Mouse (Mus musculus) erythroblast, embryonic 14.5 days (primary cell): ENCODE results near the gene Trmt13. TPM values are rescaled to one million over a fixed set of nuclear protein-coding genes. Genes with fewer than 3 reads are reported as not detected.

ENCODE experiments used
- H3K27me3 ChIP-seq: 2 replicates; pipeline ENCODE4 v1.6.1; 2012; ENCODE audit warnings: inconsistent platforms; ENCODE audit not compliant: control insufficient read depth
- H3K36me3 ChIP-seq: 2 replicates; pipeline ENCODE4 v1.6.1; 2012; ENCODE audit warnings: mild to moderate bottlenecking, inconsistent platforms; ENCODE audit not compliant: control insufficient read depth
- H3K4me1 ChIP-seq: 2 replicates; pipeline ENCODE4 v1.6.1; 2012; ENCODE audit warnings: inconsistent platforms; ENCODE audit not compliant: control insufficient read depth
- H3K4me3 ChIP-seq: replicated peaks from 2 replicates; pipeline ENCODE3; 2012; ENCODE audit warnings: moderate library complexity, mild to moderate bottlenecking, inconsistent platforms
- H3K9me3 ChIP-seq: 2 replicates; pipeline ENCODE4 v1.6.1; 2012; ENCODE audit warnings: low read length, inconsistent platforms, mixed read lengths; ENCODE audit not compliant: control insufficient read depth
- GATA1 ChIP-seq: IDR thresholded peaks from 2 replicates; pipeline ENCODE4 v1.6.1; 2012; ENCODE audit warnings: low read length, inconsistent platforms, mixed read lengths
- TAL1 ChIP-seq: IDR thresholded peaks from 3 replicates; pipeline ENCODE4 v1.6.1; 2012; ENCODE audit warnings: low read length, inconsistent platforms, mixed read lengths
- polyA plus RNA-seq: library from polyadenylated mRNA; stranded (reverse); fragments of >175 nt; gene quantifications from 2 replicates; pipeline ENCODE4 v1.2.3, GENCODE M21; 2012

Gene Trmt13
- polyA plus RNA-seq, 1 experiment, result 0.10 TPM

DNA sequence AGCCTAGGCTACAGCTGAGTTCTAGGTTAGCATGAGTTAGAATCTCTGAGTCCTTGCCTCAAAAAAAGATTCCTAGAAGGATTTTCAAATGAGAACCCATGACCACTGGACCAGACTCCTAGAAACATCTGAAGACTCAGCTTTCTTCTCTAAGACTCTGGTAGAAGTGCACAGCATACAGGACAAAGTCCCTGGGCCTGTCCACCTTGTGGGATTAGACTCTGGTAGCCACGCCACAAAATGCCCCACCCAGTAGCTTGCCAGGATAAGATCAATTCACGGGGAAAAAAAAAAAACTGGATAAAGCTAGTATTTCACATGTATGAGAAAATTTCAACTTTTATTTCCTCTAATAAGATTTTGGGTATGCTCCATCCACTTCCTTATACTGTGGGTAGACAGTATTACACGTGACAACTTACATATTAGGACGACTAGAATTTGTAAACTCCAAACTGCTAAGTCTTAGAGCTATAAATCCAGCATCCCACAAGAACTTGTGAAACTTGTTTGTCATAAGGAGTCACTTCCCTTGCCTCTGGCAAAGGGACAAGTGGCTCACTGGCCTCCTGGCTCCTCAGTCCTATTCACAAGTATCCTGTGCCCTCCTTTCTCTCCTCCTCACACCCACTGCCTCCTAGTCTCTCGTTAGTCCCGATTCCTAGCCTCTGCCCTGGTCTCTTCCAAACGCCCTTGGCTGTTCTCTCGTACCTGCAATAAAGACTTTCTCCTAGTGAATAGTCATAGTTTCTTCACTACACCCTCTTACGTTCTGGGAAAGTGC, 23.5 kb upstream of the Trmt13 start:
- no peaks in the 10 kb centered on the region for H3K9me3 ChIP-seq
- H3K27me3 ChIP-seq, result no peaks in the 10 kb centered on the region
- TF ChIP-seq GATA1, result no peak
- TF ChIP-seq TAL1, result no peak
- peaks cover 3% of the 10 kb centered on the region for H3K4me1 ChIP-seq
- H3K36me3 ChIP-seq, result peaks cover 98% of the 10 kb centered on the region
- H3K4me3 ChIP-seq, result no peak overlapping the region

- Histone ChIP-seq H3K4me3 (no peak overlapping the region), H3K9me3 (no peaks in the 10 kb centered on the region), H3K27me3 (no peaks in the 10 kb centered on the region), H3K4me1 (peaks cover 3% of the 10 kb centered on the region), H3K36me3 (peaks cover 99% of the 10 kb centered on the region)
- TF ChIP-seq TAL1 (no peak), GATA1 (no peak)
Observed at GRCm38 (mm10) chr3:116635799-116636198, 21.4 kb upstream of the Trmt13 start.

DNA sequence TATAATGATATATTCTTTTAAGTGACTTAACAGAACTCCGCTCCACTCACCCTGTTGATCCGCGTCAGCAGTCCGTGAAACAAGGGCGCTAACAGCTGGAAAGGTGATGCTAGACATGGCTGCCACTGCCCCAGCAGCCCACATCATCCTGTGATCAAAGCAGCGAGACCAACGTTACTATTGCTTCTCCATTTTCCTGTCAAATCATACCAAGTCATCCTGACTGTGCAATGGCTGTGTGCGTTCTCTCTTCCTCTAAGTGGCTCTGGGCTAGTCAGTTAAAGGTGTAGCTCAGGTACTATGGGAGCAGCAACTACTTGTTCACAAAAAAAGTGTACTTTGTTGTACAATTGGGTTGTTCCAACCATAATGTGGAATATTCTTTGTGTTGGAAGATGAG, 20.5 kb upstream of the Trmt13 start:
- H3K36me3 ChIP-seq, result peaks cover 98% of the 10 kb centered on the region

GRCm38 (mm10) chr3:116634091-116634490, 19.7 kb upstream of the Trmt13 start:
- H3K4me3 ChIP-seq, result no peak overlapping the region
- TF ChIP-seq TAL1 (no peak), GATA1 (no peak)
- H3K36me3 ChIP-seq, result peaks cover 96% of the 10 kb centered on the region
- no peaks in the 10 kb centered on the region for H3K4me1 ChIP-seq
- no peaks in the 10 kb centered on the region for H3K9me3 ChIP-seq
- H3K27me3 ChIP-seq, result no peaks in the 10 kb centered on the region

More for the DNA sequence above, 20.5 kb upstream of the Trmt13 start:
- H3K4me3 ChIP-seq, result no peak overlapping the region
- no peaks in the 10 kb centered on the region for H3K27me3 ChIP-seq
- TF ChIP-seq GATA1 (no peak), TAL1 (no peak)
- peaks cover under 1% of the 10 kb centered on the region; the same call in 1 of the 2 replicates for H3K4me1 ChIP-seq
- H3K9me3 ChIP-seq, result no peaks in the 10 kb centered on the region

DNA sequence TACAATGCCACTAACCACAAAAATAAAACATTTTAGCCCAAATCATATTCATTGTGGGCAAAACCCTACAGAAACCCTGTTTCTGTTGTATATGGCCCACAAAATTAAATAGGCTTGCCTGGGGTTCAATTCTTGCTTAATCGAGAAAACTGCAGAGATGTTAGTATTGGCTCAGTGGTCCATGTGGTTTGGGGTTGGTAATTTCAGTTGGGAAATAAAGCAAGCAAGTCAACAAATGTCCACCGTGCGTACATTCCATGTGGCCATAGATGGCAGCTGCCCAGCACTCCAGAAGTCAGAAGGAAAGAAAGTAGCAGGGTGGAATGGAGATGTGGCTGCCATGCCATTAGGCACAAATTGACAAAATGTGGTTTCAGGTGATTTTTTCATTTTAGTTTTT, 18.6 kb upstream of the Trmt13 start:
- Histone ChIP-seq H3K27me3 (no peaks in the 10 kb centered on the region), H3K36me3 (peaks cover 96% of the 10 kb centered on the region), H3K9me3 (no peaks in the 10 kb centered on the region), H3K4me3 (no peak overlapping the region), H3K4me1 (no peaks in the 10 kb centered on the region)
- TF ChIP-seq TAL1 (no peak), GATA1 (no peak)

DNA sequence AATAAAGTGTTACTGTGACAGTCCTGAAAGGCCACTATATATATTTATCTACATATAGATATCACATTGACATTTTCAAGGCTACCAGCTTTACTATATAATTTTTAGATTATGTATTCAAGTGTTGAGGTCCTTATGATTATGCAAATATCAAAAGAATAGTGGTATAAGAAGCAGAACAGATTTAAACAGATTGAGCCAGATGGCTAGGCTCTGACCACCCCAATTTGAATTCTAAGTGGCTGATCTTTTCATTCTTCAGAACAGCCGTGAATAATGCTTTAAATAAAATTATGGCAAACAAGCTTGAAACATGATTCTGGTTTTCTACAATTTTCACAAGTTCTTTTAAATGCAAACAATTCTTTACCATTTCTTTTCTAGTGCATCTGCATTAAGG, 17.1 kb upstream of the Trmt13 start:
- TF ChIP-seq GATA1 (no peak), TAL1 (no peak)
- peaks cover 96% of the 10 kb centered on the region for H3K36me3 ChIP-seq
- H3K4me1 ChIP-seq, result no peaks in the 10 kb centered on the region
- no peak overlapping the region for H3K4me3 ChIP-seq
- H3K9me3 ChIP-seq, result no peaks in the 10 kb centered on the region
- H3K27me3 ChIP-seq, result no peaks in the 10 kb centered on the region

DNA sequence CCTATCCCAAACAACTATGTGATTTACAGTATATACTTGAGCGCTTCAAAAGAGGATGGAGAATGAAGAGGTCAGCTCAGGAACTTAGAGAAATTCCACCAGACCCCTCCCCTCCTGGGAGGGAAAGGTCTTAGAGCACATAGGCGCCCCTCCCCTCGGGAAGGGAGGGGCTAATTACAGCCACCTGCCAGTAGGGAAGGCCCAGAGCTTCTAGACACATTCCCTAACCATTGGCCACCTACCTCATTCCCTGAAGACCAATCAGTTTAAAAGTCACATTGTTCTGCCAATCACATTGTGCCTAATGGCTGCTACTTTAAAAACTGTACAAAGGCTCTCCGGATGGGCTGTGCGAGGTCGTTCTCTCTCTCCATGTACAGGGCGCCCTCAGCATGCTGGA, 8.3 kb upstream of the Trmt13 start:
- TF ChIP-seq TAL1, result no peak
- no peak for TF ChIP-seq GATA1
- Histone ChIP-seq H3K4me1 (peaks cover 16% of the 10 kb centered on the region), H3K27me3 (no peaks in the 10 kb centered on the region), H3K9me3 (no peaks in the 10 kb centered on the region), H3K4me3 (no peak overlapping the region), H3K36me3 (peaks cover 83% of the 10 kb centered on the region)

DNA sequence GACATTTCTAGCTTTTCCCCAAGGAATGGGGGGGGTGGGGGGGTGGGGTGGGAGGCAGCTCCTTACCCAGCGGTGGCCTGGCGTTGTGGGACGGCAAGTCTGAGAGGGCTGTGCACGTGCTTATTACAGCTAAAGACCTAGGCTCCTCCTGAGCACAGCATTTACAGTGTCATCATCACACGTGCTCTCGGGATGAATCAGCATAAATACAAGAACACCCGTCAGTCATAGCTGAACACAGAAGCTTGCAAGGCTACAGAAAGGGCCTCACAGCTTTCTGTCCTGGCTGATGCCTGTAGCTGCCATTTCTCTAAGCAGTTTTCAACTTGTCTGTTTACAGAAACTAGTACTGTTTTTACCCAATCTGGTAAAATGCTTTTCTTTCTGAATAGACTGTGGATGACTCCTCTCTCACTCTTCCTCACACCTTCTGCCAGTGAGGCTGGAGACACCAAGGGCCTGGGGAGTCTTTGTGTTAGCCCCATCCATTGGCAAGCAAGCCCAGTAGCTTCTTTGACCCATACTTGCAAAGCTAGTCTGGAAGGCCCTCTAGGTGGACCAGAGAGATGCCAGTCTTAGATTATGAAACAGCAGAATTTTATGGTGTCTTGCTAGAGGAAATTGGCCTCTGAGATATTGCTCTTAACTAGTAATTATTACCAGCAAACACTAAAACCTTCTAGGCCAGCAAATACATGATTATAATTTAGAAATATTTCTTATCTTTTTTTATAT, 6.4 kb upstream of the Trmt13 start:
- Histone ChIP-seq H3K27me3 (no peaks in the 10 kb centered on the region), H3K9me3 (no peaks in the 10 kb centered on the region), H3K4me3 (no peak overlapping the region), H3K36me3 (peaks cover 79% of the 10 kb centered on the region), H3K4me1 (peaks cover 21% of the 10 kb centered on the region)
- TF ChIP-seq TAL1 (no peak), GATA1 (peak; percentile 27; the same call in 1 of the 2 replicates)

DNA sequence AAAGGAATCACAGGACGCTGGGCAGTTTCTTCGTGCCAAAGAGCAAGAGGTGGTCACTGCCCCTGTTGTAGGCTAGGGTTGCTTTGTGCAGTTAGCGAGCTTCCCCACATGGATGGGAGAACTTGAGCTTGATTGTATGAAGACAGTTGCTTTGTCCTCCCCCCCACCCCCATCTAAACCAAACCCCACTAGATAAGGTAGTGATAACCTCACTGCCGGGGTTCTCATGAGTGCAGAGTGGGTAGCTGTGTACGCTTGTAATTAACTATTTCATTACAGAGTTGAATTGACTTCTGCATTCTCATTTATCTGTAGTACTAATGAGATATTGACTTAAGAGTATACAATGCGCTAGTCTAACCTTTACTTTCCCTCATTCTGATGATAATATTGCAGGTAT, 4.5 kb upstream of the Trmt13 start:
- TF ChIP-seq GATA1 (no peak), TAL1 (no peak)
- H3K9me3 ChIP-seq, result no peaks in the 10 kb centered on the region
- no peaks in the 10 kb centered on the region for H3K27me3 ChIP-seq
- H3K36me3 ChIP-seq, result peaks cover 95% of the 10 kb centered on the region
- no peak overlapping the region for H3K4me3 ChIP-seq
- H3K4me1 ChIP-seq, result peaks cover 28% of the 10 kb centered on the region
